Mouse (Mus musculus): ENCODE measurements around the gene Vps37b. TPM values are rescaled to one million over a fixed set of nuclear protein-coding genes. Genes with fewer than 3 reads are reported as not detected.

The Vps37b gene
- polyA plus RNA-seq, 1 experiment from 2014 or later, result 50.7 TPM

DNA sequence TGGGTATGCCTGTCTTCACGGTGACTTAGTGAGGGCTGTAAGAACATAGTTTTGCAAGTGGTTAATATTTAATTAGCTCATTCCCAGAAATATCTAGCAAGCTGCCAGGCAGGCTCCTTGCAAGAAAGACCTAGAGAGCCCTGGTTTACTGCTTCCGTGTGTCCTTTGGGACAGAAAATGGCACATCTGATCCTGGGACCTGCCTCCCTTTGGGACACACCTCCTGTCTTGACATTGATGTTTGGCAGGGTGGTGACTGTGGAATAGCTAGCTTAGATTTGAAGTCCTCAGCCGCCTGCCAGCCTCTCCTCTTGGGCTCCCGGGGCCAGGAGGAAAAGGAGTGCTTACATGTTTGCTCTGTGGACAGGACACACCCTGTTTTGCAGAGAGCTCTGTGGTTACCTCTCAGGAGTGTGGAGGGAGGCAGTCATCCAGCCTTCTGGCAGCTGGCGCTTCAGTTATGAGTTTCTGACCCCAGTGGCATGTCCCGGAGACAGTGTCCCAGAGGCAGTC is 56.3 kb downstream of the Vps37b start:
- H3K4me3 ChIP-seq (ENCODE audit: low read depth, low read length), result no peak overlapping the region
- 76% methylated on average over 6 of the region's 6 CpGs for WGBS
- no peak overlapping the region for H3K27ac ChIP-seq (ENCODE audit: low read depth, low read length)
- peaks cover 13% of the 10 kb centered on the region for H3K27me3 ChIP-seq (ENCODE audit: control insufficient read depth, insufficient read depth, low read length)
- DNase-seq (ENCODE audit: low spot score, missing footprints) (no peak), ATAC-seq (ENCODE audit: low FRiP score) (no peak)
- H3K36me3 ChIP-seq (ENCODE audit: control insufficient read depth, insufficient read depth, low read length), result no peaks in the 10 kb centered on the region
- peaks cover 7% of the 10 kb centered on the region for H3K4me1 ChIP-seq (ENCODE audit: control insufficient read depth, insufficient read depth, low read length)
- H3K9me3 ChIP-seq (ENCODE audit: control insufficient read depth, low read length), result no peaks in the 10 kb centered on the region
- no peak overlapping the region for H3K4me2 ChIP-seq
- no peak overlapping the region for H3K9ac ChIP-seq (ENCODE audit: low read length)

DNA sequence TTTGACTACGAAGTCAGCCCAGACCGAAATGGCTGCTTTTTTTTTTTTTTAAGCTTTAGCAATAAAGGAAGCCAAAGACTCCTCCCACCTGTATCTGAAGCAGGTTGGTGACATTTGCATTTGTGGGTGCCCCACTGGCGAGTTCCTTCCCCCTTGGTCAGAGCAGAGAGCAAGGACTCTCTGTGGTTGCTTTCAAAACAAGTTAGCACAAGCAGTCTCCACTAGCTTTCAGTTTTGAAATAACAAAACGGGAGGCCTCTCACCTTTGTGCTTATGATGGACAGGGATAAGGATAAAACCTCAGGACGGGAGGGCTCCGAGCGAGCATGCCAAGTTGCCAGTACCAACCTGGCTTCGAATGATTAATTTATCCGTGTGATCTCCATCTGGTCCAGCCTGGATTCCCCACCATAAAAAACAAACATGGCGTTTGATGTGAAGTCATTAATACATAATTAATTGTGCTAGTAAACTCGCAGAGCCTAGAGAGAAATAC is 57.4 kb downstream of the Vps37b start:
- Histone ChIP-seq H3K9ac (ENCODE audit: low read length) (no peak overlapping the region), H3K36me3 (ENCODE audit: control insufficient read depth, insufficient read depth, low read length) (no peaks in the 10 kb centered on the region), H3K27me3 (ENCODE audit: control insufficient read depth, insufficient read depth, low read length) (peaks cover 13% of the 10 kb centered on the region), H3K9me3 (ENCODE audit: control insufficient read depth, low read length) (no peaks in the 10 kb centered on the region), H3K4me3 (ENCODE audit: low read depth, low read length) (no peak overlapping the region), H3K4me2 (peak overlapping the region; percentile 87), H3K4me1 (ENCODE audit: control insufficient read depth, insufficient read depth, low read length) (peaks cover 7% of the 10 kb centered on the region), H3K27ac (ENCODE audit: low read depth, low read length) (no peak overlapping the region)
- ATAC-seq (ENCODE audit: low FRiP score) (no peak), DNase-seq (ENCODE audit: low spot score, missing footprints) (no peak)
- WGBS, result 42% methylated on average over 11 of the region's 11 CpGs

DNA sequence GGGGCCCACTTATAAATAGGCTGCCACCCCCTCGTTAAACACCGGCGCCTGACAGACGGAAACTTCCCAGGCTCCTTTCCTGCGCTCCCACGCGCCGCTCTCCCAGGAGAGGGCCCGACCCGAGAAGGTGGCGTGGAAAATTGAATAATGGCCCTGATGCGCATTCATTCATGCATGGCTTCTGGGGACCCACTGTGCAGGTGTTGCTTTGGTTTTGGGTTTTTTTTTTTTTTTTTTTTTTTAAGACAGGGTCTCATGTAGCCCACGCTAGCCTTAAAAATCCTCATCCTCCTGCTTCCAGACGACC is 57.9 kb downstream of the Vps37b start:
- peak overlapping the region; percentile 87 for H3K4me2 ChIP-seq
- no peak overlapping the region for H3K27ac ChIP-seq (ENCODE audit: low read depth, low read length)
- WGBS, result 1% methylated on average over 14 of the region's 14 CpGs
- no peaks in the 10 kb centered on the region for H3K9me3 ChIP-seq (ENCODE audit: control insufficient read depth, low read length)
- peak overlapping the region; percentile 77 for H3K4me3 ChIP-seq (ENCODE audit: low read depth, low read length)
- DNase-seq (ENCODE audit: low spot score, missing footprints), result peak; percentile 91
- H3K36me3 ChIP-seq (ENCODE audit: control insufficient read depth, insufficient read depth, low read length), result no peaks in the 10 kb centered on the region
- H3K9ac ChIP-seq (ENCODE audit: low read length), result peak overlapping the region; percentile 56
- H3K4me1 ChIP-seq (ENCODE audit: control insufficient read depth, insufficient read depth, low read length), result peaks cover 7% of the 10 kb centered on the region
- 0 out of 2 replicates have a peak, but pooled peaks have one; percentile 2 for ATAC-seq (ENCODE audit: low FRiP score)
- peaks cover 13% of the 10 kb centered on the region for H3K27me3 ChIP-seq (ENCODE audit: control insufficient read depth, insufficient read depth, low read length)

DNA sequence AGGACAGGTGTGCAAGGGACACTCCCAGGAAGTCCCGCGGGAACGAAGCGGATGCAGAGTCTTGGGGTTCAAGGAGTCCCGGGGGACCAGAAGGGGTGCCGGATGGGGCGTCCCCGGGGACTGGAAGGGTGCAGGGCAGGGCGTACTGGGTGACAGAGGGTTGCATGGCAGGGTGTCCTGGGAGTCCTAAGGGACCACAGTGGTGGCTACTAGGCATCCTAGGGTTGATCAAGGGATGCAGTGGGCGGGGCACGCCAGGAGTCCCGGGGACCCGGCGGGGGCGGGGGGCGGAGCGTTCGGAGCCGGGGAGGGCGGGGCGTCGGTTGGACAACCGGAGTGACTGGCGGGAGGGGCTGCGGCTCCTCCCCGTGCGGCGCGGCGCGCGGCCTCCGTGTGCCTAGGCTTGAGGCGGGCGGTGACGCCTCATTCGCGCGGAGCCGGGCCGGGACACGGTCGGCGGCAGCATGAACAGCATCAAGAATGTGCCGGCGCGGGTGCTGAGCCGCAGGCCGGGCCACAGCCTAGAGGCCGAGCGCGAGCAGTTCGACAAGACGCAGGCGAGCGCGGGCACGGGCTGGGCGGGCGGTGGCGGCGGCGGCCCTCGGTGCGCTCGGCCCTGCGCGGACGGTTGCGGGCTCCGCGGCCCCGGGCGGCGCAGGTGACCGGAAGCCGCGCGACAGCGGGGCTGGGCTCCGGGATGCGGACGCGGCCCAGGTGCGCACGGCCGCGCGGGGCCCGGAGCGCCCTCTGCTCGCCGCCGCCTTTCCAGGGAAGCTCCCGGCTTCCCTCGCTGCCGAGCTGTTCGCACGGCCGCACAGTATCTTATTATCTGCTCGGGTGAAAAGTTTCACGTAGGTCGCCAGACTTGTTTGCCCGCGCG is 58.5 kb downstream of the Vps37b start, which contains the start of gene Hip1r:
TSS of gene Hip1r (plus strand) at position 330 of the 880 bp plus-strand sequence.
- peak within 1 kb of the TSS; percentile 87 for H3K4me2 ChIP-seq
- H3K27ac ChIP-seq (ENCODE audit: low read depth, low read length), result no peak within 1 kb of the TSS
- H3K36me3 ChIP-seq (ENCODE audit: control insufficient read depth, insufficient read depth, low read length), result no peaks in the 10 kb centered on the region
- H3K27me3 ChIP-seq (ENCODE audit: control insufficient read depth, insufficient read depth, low read length), result peaks cover 13% of the 10 kb centered on the region
- H3K9me3 ChIP-seq (ENCODE audit: control insufficient read depth, low read length), result no peaks in the 10 kb centered on the region
- H3K9ac ChIP-seq (ENCODE audit: low read length), result peak within 1 kb of the TSS; percentile 56
- peaks cover 7% of the 10 kb centered on the region for H3K4me1 ChIP-seq (ENCODE audit: control insufficient read depth, insufficient read depth, low read length)
- ATAC-seq (ENCODE audit: low FRiP score) (peak; percentile 75), DNase-seq (ENCODE audit: low spot score, missing footprints) (peak; percentile 94)
- under 1% methylated on average over 102 of the region's 106 CpGs for WGBS
- H3K4me3 ChIP-seq (ENCODE audit: low read depth, low read length), result peak within 1 kb of the TSS; percentile 77

DNA sequence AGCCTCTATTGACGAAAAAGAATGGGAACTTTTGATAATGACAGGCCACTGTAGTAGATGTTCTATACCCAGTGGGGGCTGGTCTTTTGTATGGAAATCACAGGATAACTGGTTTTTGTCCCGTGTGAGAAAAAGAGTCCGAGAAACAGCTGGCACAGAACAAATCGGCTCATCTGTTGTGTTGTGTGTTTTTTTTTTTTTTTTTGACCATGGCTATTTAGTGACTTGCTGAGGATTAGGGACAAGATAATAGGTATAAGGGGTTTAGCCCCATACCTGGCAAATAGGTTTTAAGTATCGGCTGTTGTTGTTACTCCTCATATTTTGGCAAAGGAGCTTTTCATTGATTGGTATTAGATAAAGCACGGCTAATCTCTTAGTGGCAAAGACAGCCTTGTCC is 59.6 kb downstream of the Vps37b start:
- WGBS, result 69% methylated on average over 6 of the region's 6 CpGs
- no peak overlapping the region for H3K9ac ChIP-seq (ENCODE audit: low read length)
- DNase-seq (ENCODE audit: low spot score, missing footprints), result no peak
- peaks cover 7% of the 10 kb centered on the region for H3K4me1 ChIP-seq (ENCODE audit: control insufficient read depth, insufficient read depth, low read length)
- no peak overlapping the region for H3K4me2 ChIP-seq
- peaks cover 13% of the 10 kb centered on the region for H3K27me3 ChIP-seq (ENCODE audit: control insufficient read depth, insufficient read depth, low read length)
- no peak for ATAC-seq (ENCODE audit: low FRiP score)
- no peak overlapping the region for H3K27ac ChIP-seq (ENCODE audit: low read depth, low read length)
- H3K4me3 ChIP-seq (ENCODE audit: low read depth, low read length), result no peak overlapping the region
- no peaks in the 10 kb centered on the region for H3K36me3 ChIP-seq (ENCODE audit: control insufficient read depth, insufficient read depth, low read length)
- H3K9me3 ChIP-seq (ENCODE audit: control insufficient read depth, low read length), result no peaks in the 10 kb centered on the region

DNA sequence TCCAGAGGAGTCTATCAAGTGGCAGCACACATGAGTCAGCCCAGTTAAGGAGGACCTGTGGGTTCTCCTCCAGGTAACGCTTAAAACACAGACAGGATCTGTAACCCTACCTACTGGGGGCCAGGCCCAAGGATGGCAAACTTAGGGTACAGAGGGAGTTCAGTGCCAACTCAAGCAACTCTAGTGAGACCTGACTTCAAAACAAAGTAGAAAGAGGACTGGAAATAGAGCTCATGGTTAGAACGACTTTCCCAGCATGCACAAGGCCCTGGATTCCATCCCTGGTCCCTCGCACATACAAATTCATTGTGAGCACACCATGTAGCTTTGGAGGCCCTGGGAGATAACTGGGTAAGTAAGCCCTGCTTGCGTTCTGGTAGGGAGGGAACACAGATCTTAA is 61.5 kb downstream of the Vps37b start:
- WGBS, result 90% methylated on average over 4 of the region's 4 CpGs
- DNase-seq (ENCODE audit: low spot score, missing footprints), result no peak
- H3K27ac ChIP-seq (ENCODE audit: low read depth, low read length), result no peak overlapping the region

DNA sequence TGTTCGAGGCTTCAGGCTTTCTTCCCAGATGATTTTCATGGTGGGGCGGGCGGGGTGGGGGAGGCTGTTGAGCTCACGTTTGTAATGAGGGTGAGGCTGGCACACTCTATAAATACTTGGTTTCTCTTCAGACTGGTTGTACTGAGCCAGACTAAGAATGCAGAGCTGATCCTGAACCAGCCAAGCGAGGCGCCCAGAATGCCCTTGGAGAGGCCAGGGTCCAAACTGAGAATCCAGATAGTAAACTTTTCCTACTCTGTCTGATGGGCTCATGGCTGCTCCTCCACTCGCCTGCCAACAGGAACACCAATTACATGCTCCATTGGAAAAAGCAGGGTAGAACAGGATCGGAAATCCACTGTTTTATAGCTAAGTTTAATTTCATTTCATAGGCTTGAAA is 62.9 kb downstream of the Vps37b start:
- WGBS, result 73% methylated on average over 8 of the region's 8 CpGs
- peaks cover 4% of the 10 kb centered on the region for H3K4me1 ChIP-seq (ENCODE audit: control insufficient read depth, insufficient read depth, low read length)
- H3K9me3 ChIP-seq (ENCODE audit: control insufficient read depth, low read length), result no peaks in the 10 kb centered on the region
- DNase-seq (ENCODE audit: low spot score, missing footprints), result no peak
- no peak overlapping the region for H3K4me2 ChIP-seq
- H3K4me3 ChIP-seq (ENCODE audit: low read depth, low read length), result no peak overlapping the region
- H3K9ac ChIP-seq (ENCODE audit: low read length), result no peak overlapping the region
- H3K27me3 ChIP-seq (ENCODE audit: control insufficient read depth, insufficient read depth, low read length), result peaks cover 7% of the 10 kb centered on the region; the same call in 1 of the 2 replicates
- ATAC-seq (ENCODE audit: low FRiP score), result no peak
- H3K36me3 ChIP-seq (ENCODE audit: control insufficient read depth, insufficient read depth, low read length), result no peaks in the 10 kb centered on the region
- H3K27ac ChIP-seq (ENCODE audit: low read depth, low read length), result no peak overlapping the region

More for the DNA sequence above, 61.5 kb downstream of the Vps37b start:
- Histone ChIP-seq H3K4me1 (ENCODE audit: control insufficient read depth, insufficient read depth, low read length) (peaks cover 7% of the 10 kb centered on the region), H3K9me3 (ENCODE audit: control insufficient read depth, low read length) (no peaks in the 10 kb centered on the region), H3K4me3 (ENCODE audit: low read depth, low read length) (no peak overlapping the region), H3K27me3 (ENCODE audit: control insufficient read depth, insufficient read depth, low read length) (peaks cover 10% of the 10 kb centered on the region), H3K9ac (ENCODE audit: low read length) (no peak overlapping the region), H3K36me3 (ENCODE audit: control insufficient read depth, insufficient read depth, low read length) (no peaks in the 10 kb centered on the region), H3K4me2 (no peak overlapping the region)
- no peak for ATAC-seq (ENCODE audit: low FRiP score)

DNA sequence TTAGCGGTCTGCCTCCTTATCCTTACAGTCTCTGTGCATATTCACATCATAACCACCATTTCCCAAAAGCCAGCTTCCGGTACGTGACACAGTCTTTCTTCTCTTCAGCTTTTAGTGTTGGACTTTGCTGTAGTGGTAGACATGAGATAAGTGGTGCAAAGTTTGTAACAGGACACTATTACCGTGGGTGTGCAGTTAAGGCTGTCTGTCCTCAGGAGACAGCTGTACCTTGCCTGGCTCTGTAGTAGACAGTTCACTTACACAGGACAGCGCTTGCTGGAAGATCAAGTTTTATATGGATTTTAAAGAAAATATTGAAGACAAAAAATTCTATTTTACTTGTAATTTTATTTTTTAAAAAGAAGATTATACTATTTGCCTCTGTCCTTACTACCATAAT is 63.6 kb downstream of the Vps37b start:
- no peak overlapping the region for H3K4me2 ChIP-seq
- H3K36me3 ChIP-seq (ENCODE audit: control insufficient read depth, insufficient read depth, low read length), result no peaks in the 10 kb centered on the region
- 92% methylated on average over 5 of the region's 5 CpGs for WGBS
- ATAC-seq (ENCODE audit: low FRiP score), result no peak
- H3K27me3 ChIP-seq (ENCODE audit: control insufficient read depth, insufficient read depth, low read length), result peaks cover 7% of the 10 kb centered on the region; the same call in 1 of the 2 replicates
- no peak for DNase-seq (ENCODE audit: low spot score, missing footprints)
- H3K4me1 ChIP-seq (ENCODE audit: control insufficient read depth, insufficient read depth, low read length), result peaks cover 4% of the 10 kb centered on the region; the same call in 1 of the 2 replicates
- no peak overlapping the region for H3K4me3 ChIP-seq (ENCODE audit: low read depth, low read length)
- no peaks in the 10 kb centered on the region for H3K9me3 ChIP-seq (ENCODE audit: control insufficient read depth, low read length)
- no peak overlapping the region for H3K9ac ChIP-seq (ENCODE audit: low read length)
- H3K27ac ChIP-seq (ENCODE audit: low read depth, low read length), result no peak overlapping the region

DNA sequence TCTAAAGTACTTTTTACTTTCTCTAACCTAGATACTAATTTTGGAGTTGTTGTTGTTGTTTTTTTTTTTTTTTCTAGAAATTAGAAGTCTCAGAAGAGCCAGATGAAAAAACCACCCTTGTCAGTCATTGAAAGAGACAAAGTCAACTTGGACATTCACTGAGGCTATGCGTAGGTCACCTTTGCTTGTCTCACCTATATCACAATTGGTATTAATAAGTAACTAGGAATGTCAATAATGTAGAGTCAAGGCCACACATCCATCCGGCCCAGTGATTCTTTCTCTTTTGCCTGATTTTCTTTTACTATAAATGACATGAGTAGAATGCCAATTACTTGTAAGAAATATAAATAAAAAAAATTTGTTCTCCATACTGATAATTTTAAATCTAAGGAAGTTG is 65.3 kb downstream of the Vps37b start:
- no peak overlapping the region for H3K4me3 ChIP-seq (ENCODE audit: low read depth, low read length)
- ATAC-seq (ENCODE audit: low FRiP score) (no peak), DNase-seq (ENCODE audit: low spot score, missing footprints) (no peak)
- H3K9ac ChIP-seq (ENCODE audit: low read length), result no peak overlapping the region
- H3K4me2 ChIP-seq, result no peak overlapping the region
- H3K9me3 ChIP-seq (ENCODE audit: control insufficient read depth, low read length), result no peaks in the 10 kb centered on the region
- no peaks in the 10 kb centered on the region for H3K36me3 ChIP-seq (ENCODE audit: control insufficient read depth, insufficient read depth, low read length)
- no peak overlapping the region for H3K27ac ChIP-seq (ENCODE audit: low read depth, low read length)
- 97% methylated on average over 2 of the region's 2 CpGs for WGBS
- H3K4me1 ChIP-seq (ENCODE audit: control insufficient read depth, insufficient read depth, low read length), result no peaks in the 10 kb centered on the region
- no peaks in the 10 kb centered on the region for H3K27me3 ChIP-seq (ENCODE audit: control insufficient read depth, insufficient read depth, low read length)
